Mouse (Mus musculus): ENCODE data around the gene Lrrc61. TPM values are rescaled to one million over a fixed set of nuclear protein-coding genes. Genes with fewer than 3 reads are reported as not detected.
"Not testable (repeated sequence)": the region's sequence is repeated elsewhere in the genome, so short reads cannot be mapped to it uniquely, and the experiment has no call there.

Gene Lrrc61
- polyA plus RNA-seq (2014; fragmentation: Nextera tagmentation; extraction: Ambion mirVana) = 5.4 and 7.8 TPM in 2 replicates

GRCm38 (mm10) chr6:48554280-48555103, at the start of gene Lrrc61:
Gene Lrrc61 (plus strand): TSS chr6:48554796.
- H3K27me3 ChIP-seq (ENCODE audit: insufficient read depth, low read length) = no peaks in the 10 kb centered on the region
- H3K4me3 ChIP-seq (ENCODE audit: low read depth, low read length) = peak within 1 kb of the TSS; percentile 49
- peak; percentile 99 for DNase-seq
- TF ChIP-seq CTCF (IDR thresholded peaks at IDR 0.05; ENCODE audit: low read depth) = no peak
- H3K9ac ChIP-seq = peak within 1 kb of the TSS; percentile 71
- peak within 1 kb of the TSS; percentile 79 for H3K4me2 ChIP-seq
- H3K27ac ChIP-seq (ENCODE audit: low read depth) = peak within 1 kb of the TSS; percentile 98
- peak; percentile 91 for ATAC-seq (ENCODE audit: insufficient read depth)
- WGBS = under 1% methylated on average over 39 of the region's 39 CpGs
- no peaks in the 10 kb centered on the region for H3K36me3 ChIP-seq (ENCODE audit: insufficient read depth)
- no peaks in the 10 kb centered on the region; the same call in 1 of the 2 replicates for H3K4me1 ChIP-seq (ENCODE audit: insufficient read depth)
- H3K9me3 ChIP-seq (ENCODE audit: low read depth, low read length) = no peaks in the 10 kb centered on the region

- ATAC-seq (ENCODE audit: insufficient read depth) = no peak
- Histone ChIP-seq H3K9me3 (ENCODE audit: low read depth, low read length) (no peaks in the 10 kb centered on the region), H3K36me3 (ENCODE audit: insufficient read depth) (peaks cover 25% of the 10 kb centered on the region), H3K4me3 (ENCODE audit: low read depth, low read length) (no peak overlapping the region), H3K4me2 (no peak overlapping the region), H3K4me1 (ENCODE audit: insufficient read depth) (0 out of 2 replicates have a peak, but pooled peaks cover 5% of the 10 kb centered on the region), H3K9ac (no peak overlapping the region), H3K27ac (ENCODE audit: low read depth) (no peak overlapping the region), H3K27me3 (ENCODE audit: insufficient read depth, low read length) (no peaks in the 10 kb centered on the region)
- no peak for TF ChIP-seq CTCF (IDR thresholded peaks at IDR 0.05; ENCODE audit: low read depth)
- WGBS = 52% methylated on average over 4 of the region's 4 CpGs
- no peak for DNase-seq
These were observed 46.5 kb upstream of the Lrrc61 start for GRCm38 (mm10) chr6:48508087-48508486.

- WGBS = 73% methylated on average over 4 of the region's 4 CpGs
- H3K4me1 ChIP-seq (ENCODE audit: insufficient read depth) = no peaks in the 10 kb centered on the region
- no peak for DNase-seq
- no peak overlapping the region for H3K4me3 ChIP-seq (ENCODE audit: low read depth, low read length)
- H3K36me3 ChIP-seq (ENCODE audit: insufficient read depth) = peaks cover 36% of the 10 kb centered on the region
- no peaks in the 10 kb centered on the region for H3K9me3 ChIP-seq (ENCODE audit: low read depth, low read length)
- H3K27me3 ChIP-seq (ENCODE audit: insufficient read depth, low read length) = no peaks in the 10 kb centered on the region
- H3K4me2 ChIP-seq = no peak overlapping the region
- no peak overlapping the region for H3K27ac ChIP-seq (ENCODE audit: low read depth)
- no peak for ATAC-seq (ENCODE audit: insufficient read depth)
- no peak for TF ChIP-seq CTCF (IDR thresholded peaks at IDR 0.05; ENCODE audit: low read depth)
- no peak overlapping the region for H3K9ac ChIP-seq
These were observed 44.2 kb upstream of the Lrrc61 start for GRCm38 (mm10) chr6:48510426-48510825.

DNA sequence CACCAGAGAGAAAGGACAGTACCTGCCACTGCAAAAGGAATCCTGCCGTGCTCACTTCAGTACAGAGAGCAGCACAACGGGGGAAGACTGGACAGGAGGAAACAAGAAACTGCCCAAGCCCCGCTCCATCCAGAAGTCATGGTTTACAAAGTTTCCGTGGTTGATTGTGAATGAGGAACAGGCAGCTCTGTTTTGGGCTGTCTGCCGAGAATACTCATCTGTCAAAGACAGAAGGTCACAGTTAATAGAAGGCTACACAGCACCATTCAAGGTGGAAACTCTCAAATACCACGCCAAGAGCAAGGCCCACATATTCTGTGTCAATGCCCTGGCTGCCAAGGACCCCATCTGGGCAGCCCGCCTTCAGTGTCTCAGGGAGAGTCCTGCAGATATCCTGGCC, 42.7 kb upstream of the Lrrc61 start:
- TF ChIP-seq CTCF (IDR thresholded peaks at IDR 0.05; ENCODE audit: low read depth) = no peak

GRCm38 (mm10) chr6:48524882-48525281, 29.7 kb upstream of the Lrrc61 start:
- WGBS = 97% methylated on average over 13 of the region's 16 CpGs
- not testable (repeated sequence) for H3K4me1 ChIP-seq (ENCODE audit: insufficient read depth); H3K9ac ChIP-seq; ATAC-seq (ENCODE audit: insufficient read depth); H3K27me3 ChIP-seq (ENCODE audit: insufficient read depth, low read length); H3K27ac ChIP-seq (ENCODE audit: low read depth); H3K4me3 ChIP-seq (ENCODE audit: low read depth, low read length); DNase-seq; H3K9me3 ChIP-seq (ENCODE audit: low read depth, low read length); H3K4me2 ChIP-seq
- peaks cover 11% of the 10 kb centered on the region; the same call in 1 of the 2 replicates for H3K36me3 ChIP-seq (ENCODE audit: insufficient read depth)

More for the DNA sequence above, 42.7 kb upstream of the Lrrc61 start:
- Histone ChIP-seq H3K4me1 (ENCODE audit: insufficient read depth) (no peaks in the 10 kb centered on the region), H3K27ac (ENCODE audit: low read depth) (no peak overlapping the region), H3K9me3 (ENCODE audit: low read depth, low read length) (no peaks in the 10 kb centered on the region), H3K36me3 (ENCODE audit: insufficient read depth) (peaks cover 47% of the 10 kb centered on the region), H3K27me3 (ENCODE audit: insufficient read depth, low read length) (no peaks in the 10 kb centered on the region), H3K4me3 (ENCODE audit: low read depth, low read length) (no peak overlapping the region), H3K9ac (no peak overlapping the region), H3K4me2 (no peak overlapping the region)
- DNase-seq = no peak
- no peak for ATAC-seq (ENCODE audit: insufficient read depth)
- 82% methylated on average over 7 of the region's 7 CpGs for WGBS

GRCm38 (mm10) chr6:48527901-48528300, 26.7 kb upstream of the Lrrc61 start:
- TF ChIP-seq CTCF (IDR thresholded peaks at IDR 0.05; ENCODE audit: low read depth) = no peak
- Histone ChIP-seq H3K4me2 (no peak overlapping the region), H3K9ac (no peak overlapping the region), H3K27me3 (ENCODE audit: insufficient read depth, low read length) (no peaks in the 10 kb centered on the region), H3K36me3 (ENCODE audit: insufficient read depth) (peaks cover 9% of the 10 kb centered on the region; the same call in 1 of the 2 replicates), H3K4me1 (ENCODE audit: insufficient read depth) (0 out of 2 replicates have a peak, but pooled peaks cover 3% of the 10 kb centered on the region), H3K9me3 (ENCODE audit: low read depth, low read length) (no peaks in the 10 kb centered on the region), H3K27ac (ENCODE audit: low read depth) (no peak overlapping the region), H3K4me3 (ENCODE audit: low read depth, low read length) (no peak overlapping the region)
- DNase-seq = no peak
- ATAC-seq (ENCODE audit: insufficient read depth) = no peak
- WGBS = 83% methylated on average over 9 of the region's 9 CpGs

- H3K27me3 ChIP-seq (ENCODE audit: insufficient read depth, low read length) = no peaks in the 10 kb centered on the region
- H3K9me3 ChIP-seq (ENCODE audit: low read depth, low read length) = no peaks in the 10 kb centered on the region
- no peak overlapping the region for H3K27ac ChIP-seq (ENCODE audit: low read depth)
- no peak overlapping the region for H3K4me3 ChIP-seq (ENCODE audit: low read depth, low read length)
- peaks cover 9% of the 10 kb centered on the region; the same call in 1 of the 2 replicates for H3K36me3 ChIP-seq (ENCODE audit: insufficient read depth)
- H3K9ac ChIP-seq = no peak overlapping the region
- 0 out of 2 replicates have a peak, but pooled peaks cover 3% of the 10 kb centered on the region for H3K4me1 ChIP-seq (ENCODE audit: insufficient read depth)
- DNase-seq (peak; percentile 41), ATAC-seq (ENCODE audit: insufficient read depth) (no peak)
- TF ChIP-seq CTCF (IDR thresholded peaks at IDR 0.05; ENCODE audit: low read depth) = peak; percentile 44
- WGBS = 67% methylated on average over 14 of the region's 14 CpGs
- no peak overlapping the region for H3K4me2 ChIP-seq
These were observed 25.3 kb upstream of the Lrrc61 start for GRCm38 (mm10) chr6:48529261-48529660.
